Mouse (Mus musculus) cerebellum, postnatal 25 days (tissue): ENCODE measurements around the gene Lgals4.

Source experiments
- DNase-seq, 2 experiments: peaks; one replicate each; pipeline ENCODE4 v3.0.0; 2021; ENCODE audit warnings: mixed read lengths in 2 of 2

Gene Lgals4

GRCm38 (mm10) chr7:28823932-28824331 is 9.7 kb upstream of the Lgals4 start:
- no peak for DNase-seq

GRCm38 (mm10) chr7:28824941-28825685 is 8.5 kb upstream of the Lgals4 start, which contains the start of gene Ech1:
Gene Ech1 (plus strand): TSS chr7:28825217.
- DNase-seq = peak; percentile 89 to 92

GRCm38 (mm10) chr7:28825686-28826401 is 7.8 kb upstream of the Lgals4 start:
- DNase-seq = peak in 1 of 2 experiments; percentile 37

- no peak for DNase-seq
Measured at GRCm38 (mm10) chr7:28826402-28826772, 7.3 kb upstream of the Lgals4 start.

GRCm38 (mm10) chr7:28827338-28827737 is 6.3 kb upstream of the Lgals4 start:
- DNase-seq = peak in 1 of 2 experiments; percentile 58

- DNase-seq = no peak
Measured at GRCm38 (mm10) chr7:28829821-28830220, 3.8 kb upstream of the Lgals4 start.

GRCm38 (mm10) chr7:28830981-28831380 is 2.7 kb upstream of the Lgals4 start:
- no peak for DNase-seq

- no peak for DNase-seq
Measured at GRCm38 (mm10) chr7:28831411-28832125, 2.1 kb upstream of the Lgals4 start.

- no peak for DNase-seq
Measured at GRCm38 (mm10) chr7:28832137-28832536, 1.5 kb upstream of the Lgals4 start.

- DNase-seq = no peak
Measured at GRCm38 (mm10) chr7:28836936-28837335, 3.3 kb downstream of the Lgals4 start.

- DNase-seq = peak in 1 of 2 experiments; percentile 27
Measured at GRCm38 (mm10) chr7:28838331-28838730, 4.7 kb downstream of the Lgals4 start.

GRCm38 (mm10) chr7:28847273-28847672 is 13.6 kb downstream of the Lgals4 start:
- no peak for DNase-seq

GRCm38 (mm10) chr7:28849700-28850236 is 16.1 kb downstream of the Lgals4 start:
- DNase-seq = no peak

GRCm38 (mm10) chr7:28850642-28851041 is 17.0 kb downstream of the Lgals4 start:
- no peak for DNase-seq

- DNase-seq = no peak
Measured at GRCm38 (mm10) chr7:28859953-28860352, 26.3 kb downstream of the Lgals4 start.

GRCm38 (mm10) chr7:28860898-28861297 is 27.2 kb downstream of the Lgals4 start:
- DNase-seq = no peak

- no peak for DNase-seq
Measured at GRCm38 (mm10) chr7:28862817-28863499, 29.3 kb downstream of the Lgals4 start.

- no peak for DNase-seq
Measured at GRCm38 (mm10) chr7:28863540-28863939, 29.9 kb downstream of the Lgals4 start, which contains the start of gene Lgals7. Gene Lgals7 (plus strand): TSS chr7:28863853.

- no peak for DNase-seq
Measured at GRCm38 (mm10) chr7:28864288-28864750, 30.7 kb downstream of the Lgals4 start.

GRCm38 (mm10) chr7:28865481-28866300 is 32.0 kb downstream of the Lgals4 start:
- peak in 1 of 2 experiments; percentile 44 for DNase-seq

GRCm38 (mm10) chr7:28866769-28867507 is 33.3 kb downstream of the Lgals4 start:
- no peak for DNase-seq
